Mouse (Mus musculus) hindbrain, embryonic 10.5 days (tissue): ENCODE measurements around the gene Med21. TPM values are rescaled to one million over a fixed set of nuclear protein-coding genes. Genes with fewer than 3 reads are reported as not detected.
A peak's percentile ranks its signal among the peaks of the same experiment; 100 is the strongest.

Experiments
- DNase-seq: peaks from one replicate; pipeline ENCODE4 v3.0.0-alpha.2; 2017; ENCODE audit warnings: low spot score
- H3K27ac ChIP-seq: fragments of 300-500 bp; sonication (generic); 2 replicates; pipeline ENCODE4 v1.5.1; 2016; ENCODE audit warnings: mild to moderate bottlenecking, moderate library complexity
- H3K27me3 ChIP-seq: fragments of 300-500 bp; sonication (generic); 2 replicates; pipeline ENCODE4 v1.6.1; 2016; ENCODE audit warnings: mild to moderate bottlenecking; ENCODE audit not compliant: poor library complexity, insufficient read depth, severe bottlenecking
- H3K36me3 ChIP-seq: fragments of 300-500 bp; sonication (generic); 2 replicates; pipeline ENCODE4 v1.6.1; 2016; ENCODE audit warnings: mild to moderate bottlenecking, moderate library complexity
- H3K4me1 ChIP-seq: fragments of 300-500 bp; sonication (generic); replicated peaks from 2 replicates; pipeline ENCODE4 v1.6.1; 2016; ENCODE audit warnings: mild to moderate bottlenecking
- H3K4me3 ChIP-seq: fragments of 300-500 bp; sonication (generic); 2 replicates; pipeline ENCODE4 v1.5.1; 2016; ENCODE audit warnings: mild to moderate bottlenecking, moderate library complexity
- H3K9me3 ChIP-seq: fragments of 300-500 bp; sonication (generic); 2 replicates; pipeline ENCODE4 v1.6.1; 2016; ENCODE audit warnings: mild to moderate bottlenecking, moderate library complexity
- WGBS: fragments of 180-500 bp; shearing (Covaris S2); methylation state at CpG from one replicate; pipeline ENCODE4 v1.1.7; 2016; 5-methylcytosine and 5-hydroxymethylcytosine counted together
- polyA plus RNA-seq: library from polyadenylated mRNA; unstranded; fragments of >200 nt; fragmentation: Nextera tagmentation; extraction: Ambion mirVana; gene quantifications from 2 replicates; pipeline ENCODE4 v1.2.1, GENCODE M21; 2016

Gene Med21
- 132 and 133 TPM in 2 replicates for polyA plus RNA-seq

DNA sequence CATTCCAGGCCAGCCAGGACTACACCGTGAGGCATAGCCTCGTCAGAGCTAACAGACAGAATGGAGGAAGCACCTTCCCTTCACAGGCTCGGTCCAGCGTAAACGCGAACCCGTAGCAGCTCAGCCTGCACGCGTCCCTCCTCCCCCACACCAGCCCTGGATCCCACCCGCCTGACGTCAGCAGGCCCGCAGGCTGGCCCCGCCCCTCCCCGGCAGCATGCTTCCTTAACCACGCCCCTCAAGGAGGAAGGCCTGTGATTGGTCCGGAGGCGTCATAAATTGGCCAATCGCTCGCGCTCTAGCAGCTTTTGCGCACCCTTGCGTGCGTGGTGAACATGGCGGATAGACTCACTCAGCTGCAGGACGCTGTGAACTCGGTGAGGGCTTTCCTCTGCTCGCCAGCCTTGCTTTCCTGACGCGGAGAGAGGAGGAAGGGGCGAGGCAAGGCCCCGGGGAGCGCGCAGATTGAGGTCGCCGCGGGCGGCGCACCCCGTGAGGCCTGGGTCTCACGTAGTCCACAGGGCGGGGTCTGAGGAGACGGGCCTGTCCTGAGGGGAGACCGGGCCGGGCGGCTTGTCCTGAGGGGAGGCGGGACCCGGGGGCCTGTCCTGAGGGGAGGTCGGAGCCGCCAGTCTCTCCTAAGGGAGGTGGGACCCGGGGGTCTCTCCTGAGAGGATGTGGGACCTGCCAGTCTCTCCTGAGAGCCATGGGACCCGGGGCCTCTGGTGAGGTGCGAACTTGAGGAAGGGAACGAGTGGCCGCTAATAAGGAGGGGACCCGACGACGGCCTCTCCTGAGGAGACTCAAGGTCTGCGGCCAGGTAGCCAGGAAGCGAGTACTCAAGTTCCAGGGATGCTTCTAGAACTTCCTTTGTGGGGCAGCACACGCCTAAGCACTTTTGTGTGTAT lies at the start of gene Med21, which contains the start of gene Tm7sf3:
TSS of gene Med21 (plus strand) at position 272 of the 908 bp plus-strand sequence.
TSS of gene Tm7sf3 (minus strand) at position 549 of the 908 bp plus-strand sequence.
- peak within 1 kb of the TSS; percentile 96 for H3K27ac ChIP-seq
- no peaks in the 10 kb centered on the region for H3K9me3 ChIP-seq
- DNase-seq: peak; percentile 98
- no peaks in the 10 kb centered on the region for H3K36me3 ChIP-seq
- H3K4me1 ChIP-seq: peaks cover 13% of the 10 kb centered on the region
- H3K27me3 ChIP-seq: no peaks in the 10 kb centered on the region
- 1% methylated on average over 60 of the region's 60 CpGs for WGBS
- H3K4me3 ChIP-seq: peak within 1 kb of the TSS; percentile 91

- Histone ChIP-seq H3K27ac (no peak overlapping the region), H3K4me1 (no peaks in the 10 kb centered on the region), H3K4me3 (no peak overlapping the region), H3K36me3 (peaks cover 98% of the 10 kb centered on the region), H3K27me3 (no peaks in the 10 kb centered on the region), H3K9me3 (no peaks in the 10 kb centered on the region)
- 91% methylated on average over 4 of the region's 4 CpGs for WGBS
- DNase-seq: no peak
These were observed 39.7 kb upstream of the Med21 start for GRCm38 (mm10) chr6:146602601-146603000.

DNA sequence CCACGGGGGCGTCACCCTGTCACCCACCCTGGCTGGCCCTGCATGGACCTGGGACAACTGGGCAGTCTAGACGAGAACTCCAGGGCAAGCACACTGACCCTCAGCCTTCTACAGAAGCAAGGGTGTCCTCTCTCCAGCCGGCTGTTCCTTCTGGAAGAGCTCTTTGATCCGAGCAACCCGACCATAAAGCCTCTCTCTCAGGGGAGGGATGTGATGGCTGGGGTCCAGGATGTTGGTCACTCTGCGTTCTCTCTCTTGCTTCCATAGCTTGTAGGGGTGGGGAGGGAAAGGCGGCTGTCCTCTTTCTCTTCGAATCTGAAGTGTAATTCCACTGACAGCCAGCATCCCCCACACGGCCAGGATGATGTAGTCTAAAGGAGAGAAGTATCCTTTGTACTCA lies 38.7 kb upstream of the Med21 start:
- no peaks in the 10 kb centered on the region for H3K9me3 ChIP-seq
- H3K36me3 ChIP-seq: peaks cover 98% of the 10 kb centered on the region
- H3K27me3 ChIP-seq: no peaks in the 10 kb centered on the region
- 89% methylated on average over 10 of the region's 10 CpGs for WGBS
- DNase-seq: no peak
- H3K27ac ChIP-seq: no peak overlapping the region
- H3K4me1 ChIP-seq: no peaks in the 10 kb centered on the region
- no peak overlapping the region for H3K4me3 ChIP-seq

- H3K4me3 ChIP-seq: no peak overlapping the region
- WGBS: 91% methylated on average over 6 of the region's 6 CpGs
- peaks cover 93% of the 10 kb centered on the region for H3K36me3 ChIP-seq
- H3K27ac ChIP-seq: no peak overlapping the region
- DNase-seq: no peak
- H3K27me3 ChIP-seq: no peaks in the 10 kb centered on the region
- H3K9me3 ChIP-seq: no peaks in the 10 kb centered on the region
- no peaks in the 10 kb centered on the region for H3K4me1 ChIP-seq
These were observed 31.0 kb upstream of the Med21 start for GRCm38 (mm10) chr6:146611385-146611784.

DNA sequence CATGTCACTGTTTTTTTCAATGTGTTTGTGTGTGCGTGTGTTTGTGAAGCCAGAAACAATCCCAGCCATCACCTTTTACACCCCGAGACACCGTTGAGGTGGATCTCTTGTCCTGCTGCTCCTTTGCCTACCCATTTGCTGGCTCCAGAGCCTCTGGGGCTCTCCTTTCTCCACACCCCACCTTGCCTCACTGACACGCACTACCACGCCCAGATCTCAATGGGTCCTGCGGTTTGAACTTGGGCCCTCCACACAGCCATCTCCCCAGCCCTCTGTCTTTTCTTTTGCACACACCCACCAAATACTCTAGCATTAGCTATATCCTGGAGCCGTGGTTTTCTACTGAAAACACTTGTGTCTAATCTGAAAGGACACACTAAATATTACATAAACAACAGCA lies 30.4 kb upstream of the Med21 start:
- H3K36me3 ChIP-seq: peaks cover 93% of the 10 kb centered on the region
- H3K4me3 ChIP-seq: no peak overlapping the region
- 90% methylated on average over 7 of the region's 7 CpGs for whole genome bisulfite sequencing
- no peak overlapping the region for H3K27ac ChIP-seq
- H3K9me3 ChIP-seq: no peaks in the 10 kb centered on the region
- H3K27me3 ChIP-seq: no peaks in the 10 kb centered on the region
- no peak for DNase-seq
- no peaks in the 10 kb centered on the region for H3K4me1 ChIP-seq

- H3K36me3 ChIP-seq: peaks cover 93% of the 10 kb centered on the region
- no peaks in the 10 kb centered on the region for H3K27me3 ChIP-seq
- DNase-seq: no peak
- no peaks in the 10 kb centered on the region for H3K4me1 ChIP-seq
- WGBS: 87% methylated on average over 5 of the region's 5 CpGs
- H3K9me3 ChIP-seq: no peaks in the 10 kb centered on the region
- no peak overlapping the region for H3K4me3 ChIP-seq
- no peak overlapping the region for H3K27ac ChIP-seq
These were observed 29.6 kb upstream of the Med21 start for GRCm38 (mm10) chr6:146612736-146613135.

GRCm38 (mm10) chr6:146613907-146614306 lies 28.4 kb upstream of the Med21 start:
- no peaks in the 10 kb centered on the region for H3K9me3 ChIP-seq
- no peaks in the 10 kb centered on the region for H3K4me1 ChIP-seq
- H3K27ac ChIP-seq: no peak overlapping the region
- H3K27me3 ChIP-seq: no peaks in the 10 kb centered on the region
- no peak for DNase-seq
- H3K36me3 ChIP-seq: peaks cover 93% of the 10 kb centered on the region
- H3K4me3 ChIP-seq: no peak overlapping the region
- WGBS: 92% methylated on average over 5 of the region's 5 CpGs

DNA sequence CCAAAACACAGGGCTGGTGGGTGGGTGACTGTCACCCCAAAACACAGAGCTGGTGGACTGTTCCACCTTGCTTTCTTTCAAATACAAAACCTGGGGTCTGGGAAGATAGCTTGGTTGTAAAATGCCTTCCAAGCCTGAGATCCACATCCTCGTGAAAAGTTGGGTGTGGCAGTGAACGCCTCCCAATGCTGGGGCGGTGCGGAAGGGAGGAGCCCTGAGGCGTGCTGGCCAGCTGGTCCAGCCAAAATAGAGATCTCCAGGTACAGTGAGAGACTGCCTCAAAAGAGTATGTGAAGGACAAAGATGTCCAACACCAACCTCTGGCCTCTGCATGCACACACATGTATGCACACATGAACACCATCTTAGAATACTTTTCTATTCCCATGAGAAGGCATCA lies 27.8 kb upstream of the Med21 start:
- DNase-seq: no peak
- peaks cover 91% of the 10 kb centered on the region for H3K36me3 ChIP-seq
- H3K27me3 ChIP-seq: no peaks in the 10 kb centered on the region
- H3K27ac ChIP-seq: no peak overlapping the region
- WGBS: 94% methylated on average over 5 of the region's 5 CpGs
- no peak overlapping the region for H3K4me3 ChIP-seq
- no peaks in the 10 kb centered on the region for H3K9me3 ChIP-seq
- H3K4me1 ChIP-seq: no peaks in the 10 kb centered on the region

GRCm38 (mm10) chr6:146615891-146616290 lies 26.5 kb upstream of the Med21 start:
- H3K36me3 ChIP-seq: peaks cover 86% of the 10 kb centered on the region
- no peaks in the 10 kb centered on the region for H3K9me3 ChIP-seq
- 95% methylated on average over 8 of the region's 8 CpGs for WGBS

GRCm38 (mm10) chr6:146616670-146617069 lies 25.7 kb upstream of the Med21 start:
- Histone ChIP-seq H3K9me3 (no peaks in the 10 kb centered on the region), H3K4me3 (no peak overlapping the region), H3K36me3 (peaks cover 89% of the 10 kb centered on the region), H3K4me1 (no peaks in the 10 kb centered on the region), H3K27me3 (no peaks in the 10 kb centered on the region), H3K27ac (no peak overlapping the region)
- WGBS: 87% methylated on average over 2 of the region's 2 CpGs
- DNase-seq: no peak

More at GRCm38 (mm10) chr6:146615891-146616290, 26.5 kb upstream of the Med21 start:
- no peaks in the 10 kb centered on the region for H3K27me3 ChIP-seq
- no peak overlapping the region for H3K4me3 ChIP-seq
- DNase-seq: no peak
- no peak overlapping the region for H3K27ac ChIP-seq
- H3K4me1 ChIP-seq: no peaks in the 10 kb centered on the region

GRCm38 (mm10) chr6:146628123-146628522 lies 14.2 kb upstream of the Med21 start:
- Histone ChIP-seq H3K27ac (no peak overlapping the region), H3K4me3 (no peak overlapping the region), H3K4me1 (peaks cover 25% of the 10 kb centered on the region), H3K27me3 (no peaks in the 10 kb centered on the region), H3K36me3 (peaks cover 14% of the 10 kb centered on the region), H3K9me3 (no peaks in the 10 kb centered on the region)
- WGBS: 66% methylated on average over 3 of the region's 3 CpGs
- DNase-seq: no peak

GRCm38 (mm10) chr6:146629781-146630756 lies 12.3 kb upstream of the Med21 start:
- DNase-seq: no peak
- no peaks in the 10 kb centered on the region for H3K9me3 ChIP-seq
- H3K4me3 ChIP-seq: no peak overlapping the region
- H3K36me3 ChIP-seq: no peaks in the 10 kb centered on the region
- peaks cover 31% of the 10 kb centered on the region for H3K4me1 ChIP-seq
- no peaks in the 10 kb centered on the region for H3K27me3 ChIP-seq
- WGBS: 84% methylated on average over 9 of the region's 9 CpGs
- H3K27ac ChIP-seq: no peak overlapping the region
